Mouse (Mus musculus): ENCODE results near the gene Nat8l. TPM values are rescaled to one million over a fixed set of nuclear protein-coding genes. Genes with fewer than 3 reads are reported as not detected.

The Nat8l gene
- polyA plus RNA-seq, 1 experiment, result 0.34 TPM

GRCm38 (mm10) chr5:34004618-34005017, 8.8 kb downstream of the Nat8l start:
- TF ChIP-seq POLR2A (IDR thresholded peaks at IDR 0.05; ENCODE audit: low read depth, low read length) (no peak), CTCF (IDR thresholded peaks at IDR 0.05; ENCODE audit: extremely low read depth, insufficient read length, insufficient replicate concordance, low read depth, low read length) (no peak)
- Histone ChIP-seq H3K27me3 (ENCODE audit: control insufficient read depth, insufficient read depth, low read length) (no peaks in the 10 kb centered on the region), H3K4me1 (ENCODE audit: control insufficient read depth, insufficient read depth, insufficient read length, low read length) (no peaks in the 10 kb centered on the region), H3K4me3 (ENCODE audit: low read depth, low read length) (no peak overlapping the region), H3K36me3 (ENCODE audit: control insufficient read depth, insufficient read depth, low read length) (no peaks in the 10 kb centered on the region), H3K27ac (ENCODE audit: insufficient read depth, low read depth, low read length) (no peak overlapping the region)
- WGBS, result 67% methylated on average over 5 of the region's 5 CpGs

DNA sequence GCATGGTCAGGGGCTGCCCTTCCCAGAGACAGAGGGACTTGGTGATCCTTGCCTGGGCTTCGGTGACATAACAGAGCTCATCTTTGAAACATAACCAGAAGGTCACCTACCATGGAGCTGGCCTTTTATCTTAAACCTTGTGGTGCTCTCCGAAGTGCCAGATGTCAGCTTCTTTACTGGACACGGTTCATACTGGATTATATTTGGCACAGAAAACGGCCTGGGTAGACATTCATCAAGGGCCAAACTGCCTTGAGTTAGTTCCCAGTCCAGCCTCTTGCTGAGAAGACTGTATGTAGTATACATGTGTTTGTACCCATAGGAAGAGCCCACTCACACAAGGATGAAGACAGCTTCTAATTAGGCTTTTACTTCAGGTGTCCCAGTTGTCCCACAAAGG, 11.0 kb downstream of the Nat8l start:
- H3K27ac ChIP-seq (ENCODE audit: insufficient read depth, low read depth, low read length), result no peak overlapping the region
- H3K36me3 ChIP-seq (ENCODE audit: control insufficient read depth, insufficient read depth, low read length), result no peaks in the 10 kb centered on the region
- H3K27me3 ChIP-seq (ENCODE audit: control insufficient read depth, insufficient read depth, low read length), result no peaks in the 10 kb centered on the region
- TF ChIP-seq CTCF (IDR thresholded peaks at IDR 0.05; ENCODE audit: extremely low read depth, insufficient read length, insufficient replicate concordance, low read depth, low read length), result no peak
- no peak for TF ChIP-seq POLR2A (IDR thresholded peaks at IDR 0.05; ENCODE audit: low read depth, low read length)
- H3K4me1 ChIP-seq (ENCODE audit: control insufficient read depth, insufficient read depth, insufficient read length, low read length), result no peaks in the 10 kb centered on the region
- 77% methylated on average over 4 of the region's 4 CpGs for WGBS
- no peak overlapping the region for H3K4me3 ChIP-seq (ENCODE audit: low read depth, low read length)

DNA sequence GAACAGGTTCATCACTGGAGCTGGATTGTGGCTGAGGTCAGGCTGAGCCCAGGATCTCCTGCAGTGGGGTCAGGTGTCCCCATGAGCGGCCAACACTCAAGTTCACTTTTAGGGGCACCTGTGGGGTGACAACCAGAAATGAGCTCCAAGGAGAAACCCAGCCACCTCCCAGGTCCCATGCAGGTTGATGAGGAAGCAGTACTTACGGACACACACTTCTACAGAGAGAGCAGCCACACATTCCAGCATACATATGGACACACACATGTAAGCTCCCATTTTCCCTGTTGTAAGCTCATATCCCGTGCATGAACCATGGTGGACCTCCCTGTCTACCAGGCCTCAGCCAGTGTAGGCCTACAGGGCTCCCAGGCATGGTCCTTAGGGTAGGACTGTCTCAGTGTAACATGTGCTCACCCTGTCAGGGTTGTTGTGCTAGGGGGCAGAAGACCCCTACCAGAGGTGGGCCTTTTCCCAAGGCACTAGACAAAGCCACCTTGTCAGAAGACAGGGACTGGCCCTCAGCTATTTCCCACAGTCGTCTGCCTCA, 11.7 kb downstream of the Nat8l start:
- Histone ChIP-seq H3K27ac (ENCODE audit: insufficient read depth, low read depth, low read length) (no peak overlapping the region), H3K4me3 (ENCODE audit: low read depth, low read length) (no peak overlapping the region), H3K4me1 (ENCODE audit: control insufficient read depth, insufficient read depth, insufficient read length, low read length) (no peaks in the 10 kb centered on the region), H3K36me3 (ENCODE audit: control insufficient read depth, insufficient read depth, low read length) (no peaks in the 10 kb centered on the region), H3K27me3 (ENCODE audit: control insufficient read depth, insufficient read depth, low read length) (no peaks in the 10 kb centered on the region)
- WGBS, result 75% methylated on average over 4 of the region's 4 CpGs
- no peak for TF ChIP-seq POLR2A (IDR thresholded peaks at IDR 0.05; ENCODE audit: low read depth, low read length)
- no peak for TF ChIP-seq CTCF (IDR thresholded peaks at IDR 0.05; ENCODE audit: extremely low read depth, insufficient read length, insufficient replicate concordance, low read depth, low read length)

DNA sequence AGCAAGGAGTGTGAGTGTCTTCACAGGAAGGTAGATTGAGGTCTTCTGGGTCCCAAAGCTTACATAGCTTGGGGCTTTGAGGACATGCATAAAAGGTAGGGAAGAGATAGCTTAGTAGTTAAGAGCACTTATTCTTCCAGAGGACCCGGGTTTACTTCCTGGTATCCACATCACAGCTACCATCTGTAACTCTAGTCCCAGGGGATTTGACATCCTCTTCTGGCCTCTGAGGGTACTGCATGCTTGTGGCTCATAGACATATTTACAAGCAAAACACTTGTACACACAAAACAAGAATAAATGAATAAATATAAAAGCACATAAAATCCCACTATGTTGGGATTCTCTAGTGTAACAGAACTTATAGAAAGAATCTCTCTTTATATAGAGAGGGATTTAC, 18.9 kb downstream of the Nat8l start:
- H3K4me3 ChIP-seq (ENCODE audit: low read depth, low read length), result no peak overlapping the region
- 33% methylated on average over 1 of the region's 1 CpGs for WGBS
- TF ChIP-seq POLR2A (IDR thresholded peaks at IDR 0.05; ENCODE audit: low read depth, low read length), result no peak
- no peak for TF ChIP-seq CTCF (IDR thresholded peaks at IDR 0.05; ENCODE audit: extremely low read depth, insufficient read length, insufficient replicate concordance, low read depth, low read length)
- H3K27ac ChIP-seq (ENCODE audit: insufficient read depth, low read depth, low read length), result no peak overlapping the region
- no peaks in the 10 kb centered on the region for H3K36me3 ChIP-seq (ENCODE audit: control insufficient read depth, insufficient read depth, low read length)
- H3K4me1 ChIP-seq (ENCODE audit: control insufficient read depth, insufficient read depth, insufficient read length, low read length), result no peaks in the 10 kb centered on the region
- H3K27me3 ChIP-seq (ENCODE audit: control insufficient read depth, insufficient read depth, low read length), result no peaks in the 10 kb centered on the region

DNA sequence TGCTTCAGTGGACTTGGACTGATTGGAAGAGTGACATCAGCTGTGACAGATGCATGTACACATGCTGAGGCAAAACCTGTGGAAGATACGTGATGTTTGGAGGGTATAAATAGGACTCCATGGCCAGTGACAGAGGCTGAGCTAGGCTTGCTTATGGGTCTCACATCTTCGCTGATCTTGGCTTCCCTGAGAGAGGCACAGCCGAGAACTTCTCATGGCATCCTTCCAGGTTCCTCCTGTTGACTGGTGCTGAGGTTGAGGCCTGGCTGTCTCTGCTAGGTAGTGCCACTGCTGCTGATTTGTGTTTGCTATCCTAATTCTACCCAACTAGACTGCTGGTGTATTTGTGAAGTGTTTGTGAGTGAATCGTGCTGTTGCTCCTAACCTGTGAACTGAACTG, 23.2 kb downstream of the Nat8l start:
- TF ChIP-seq CTCF (IDR thresholded peaks at IDR 0.05; ENCODE audit: extremely low read depth, insufficient read length, insufficient replicate concordance, low read depth, low read length) (no peak), POLR2A (IDR thresholded peaks at IDR 0.05; ENCODE audit: low read depth, low read length) (no peak)
- Histone ChIP-seq H3K27me3 (ENCODE audit: control insufficient read depth, insufficient read depth, low read length) (no peaks in the 10 kb centered on the region), H3K4me3 (ENCODE audit: low read depth, low read length) (no peak overlapping the region), H3K4me1 (ENCODE audit: control insufficient read depth, insufficient read depth, insufficient read length, low read length) (no peaks in the 10 kb centered on the region), H3K36me3 (ENCODE audit: control insufficient read depth, insufficient read depth, low read length) (no peaks in the 10 kb centered on the region), H3K27ac (ENCODE audit: insufficient read depth, low read depth, low read length) (no peak overlapping the region)
- WGBS, result 63% methylated on average over 4 of the region's 4 CpGs

- Histone ChIP-seq H3K36me3 (ENCODE audit: control insufficient read depth, insufficient read depth, low read length) (no peaks in the 10 kb centered on the region), H3K27ac (ENCODE audit: insufficient read depth, low read depth, low read length) (no peak overlapping the region), H3K27me3 (ENCODE audit: control insufficient read depth, insufficient read depth, low read length) (no peaks in the 10 kb centered on the region), H3K4me1 (ENCODE audit: control insufficient read depth, insufficient read depth, insufficient read length, low read length) (no peaks in the 10 kb centered on the region), H3K4me3 (ENCODE audit: low read depth, low read length) (no peak overlapping the region)
- TF ChIP-seq CTCF (IDR thresholded peaks at IDR 0.05; ENCODE audit: extremely low read depth, insufficient read length, insufficient replicate concordance, low read depth, low read length) (no peak), POLR2A (IDR thresholded peaks at IDR 0.05; ENCODE audit: low read depth, low read length) (no peak)
- WGBS, result 67% methylated on average over 4 of the region's 4 CpGs
Measured at GRCm38 (mm10) chr5:34030101-34030500, 34.3 kb downstream of the Nat8l start.

GRCm38 (mm10) chr5:34031022-34031421, 35.2 kb downstream of the Nat8l start:
- Histone ChIP-seq H3K36me3 (ENCODE audit: control insufficient read depth, insufficient read depth, low read length) (no peaks in the 10 kb centered on the region), H3K4me3 (ENCODE audit: low read depth, low read length) (no peak overlapping the region), H3K27ac (ENCODE audit: insufficient read depth, low read depth, low read length) (no peak overlapping the region), H3K4me1 (ENCODE audit: control insufficient read depth, insufficient read depth, insufficient read length, low read length) (no peaks in the 10 kb centered on the region), H3K27me3 (ENCODE audit: control insufficient read depth, insufficient read depth, low read length) (no peaks in the 10 kb centered on the region)
- WGBS, result 67% methylated on average over 6 of the region's 6 CpGs
- TF ChIP-seq CTCF (IDR thresholded peaks at IDR 0.05; ENCODE audit: extremely low read depth, insufficient read length, insufficient replicate concordance, low read depth, low read length) (no peak), POLR2A (IDR thresholded peaks at IDR 0.05; ENCODE audit: low read depth, low read length) (no peak)
